Mouse (Mus musculus): ENCODE results near the gene Ptprg.
"Not testable (repeated sequence)": the region's sequence is repeated elsewhere in the genome, so short reads cannot be mapped to it uniquely, and the experiment has no call there.

Gene Ptprg

GRCm38 (mm10) chr14:12041566-12041965 is 488.2 kb downstream of the Ptprg start:
- no peak for ATAC-seq (ENCODE audit: low TSS enrichment)

DNA sequence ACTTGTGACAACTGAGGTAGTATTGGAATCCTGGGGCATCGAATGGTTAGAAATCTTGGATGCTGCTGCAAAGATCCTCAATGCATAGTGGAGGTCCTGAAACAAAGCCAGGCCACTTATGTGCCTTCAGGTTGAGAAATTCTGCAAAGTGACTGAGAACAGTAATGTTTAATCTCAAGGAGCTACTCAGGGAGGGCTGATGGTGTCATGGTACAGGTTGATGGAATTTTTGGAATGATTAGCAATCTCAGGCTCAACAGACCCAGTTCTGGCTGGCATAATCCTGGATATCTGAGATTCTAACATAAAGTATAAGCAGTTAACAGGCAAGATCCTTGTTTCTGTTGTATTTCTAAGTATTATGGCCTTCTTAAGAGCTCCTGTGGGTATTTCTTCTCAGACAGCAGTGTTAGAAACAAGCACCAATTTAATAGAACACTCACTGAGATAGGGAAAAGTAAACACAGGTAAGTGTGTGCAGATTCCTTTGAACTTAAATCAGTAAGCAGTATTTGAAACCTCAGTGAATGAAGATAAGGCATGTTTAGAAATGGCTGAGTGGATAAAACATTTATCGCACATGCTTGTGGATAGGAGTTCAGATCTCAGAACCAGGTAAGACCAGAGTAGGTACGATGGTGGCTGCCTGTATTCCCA is 493.0 kb downstream of the Ptprg start:
- no peak for ATAC-seq (ENCODE audit: low TSS enrichment)

- ATAC-seq (ENCODE audit: low TSS enrichment) = no peak
Measured at GRCm38 (mm10) chr14:12047637-12048036, 494.3 kb downstream of the Ptprg start.

- ATAC-seq (ENCODE audit: low TSS enrichment) = no peak
Measured at GRCm38 (mm10) chr14:12056912-12057524, 503.7 kb downstream of the Ptprg start.

DNA sequence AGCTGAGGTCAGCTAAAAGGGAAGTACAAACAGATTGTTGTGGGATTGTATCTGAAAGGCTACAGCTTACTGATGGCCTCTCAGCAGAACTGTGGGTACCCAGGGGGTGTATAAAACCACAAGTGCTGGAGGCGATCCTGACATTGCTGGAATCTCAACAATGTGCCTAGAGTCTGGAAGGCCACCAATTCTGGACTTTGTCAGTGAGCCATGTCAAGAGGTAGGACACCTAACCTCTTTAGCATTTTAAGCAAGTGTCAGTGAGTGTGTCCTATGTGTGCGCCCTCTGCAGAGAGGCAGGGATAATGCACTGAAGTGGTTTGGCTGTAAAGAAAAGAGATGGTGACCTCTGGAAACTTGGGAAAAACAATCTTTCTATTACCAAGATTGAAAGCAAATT is 504.5 kb downstream of the Ptprg start:
- 0 out of 2 replicates have a peak, but pooled peaks have one; percentile 6 for ATAC-seq (ENCODE audit: low TSS enrichment)

- peak; percentile 47; the same call in 1 of the 2 replicates for ATAC-seq (ENCODE audit: low TSS enrichment)
Measured at GRCm38 (mm10) chr14:12059149-12059548, 505.8 kb downstream of the Ptprg start.

DNA sequence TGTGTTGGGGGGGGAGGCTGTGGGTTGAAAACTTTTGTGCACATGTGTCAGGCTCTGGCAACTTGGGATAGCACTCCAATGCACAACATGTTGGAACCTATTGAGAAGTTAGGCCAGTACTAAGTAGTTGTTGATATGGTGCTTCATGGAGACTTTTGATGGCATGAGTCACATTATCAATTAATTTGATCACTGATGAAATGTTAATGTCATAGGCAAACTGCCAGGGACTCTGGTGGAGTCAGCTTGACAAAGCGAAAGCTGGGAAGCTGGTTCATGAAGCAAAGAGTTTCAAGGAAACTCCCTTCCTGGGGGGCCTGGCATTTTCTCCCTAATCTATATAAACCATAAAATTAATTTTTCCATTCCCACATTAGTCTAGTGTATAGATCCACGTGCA is 508.0 kb downstream of the Ptprg start:
- not testable (repeated sequence) for ATAC-seq (ENCODE audit: low TSS enrichment)

- ATAC-seq (ENCODE audit: low TSS enrichment) = peak; percentile 83
Measured at GRCm38 (mm10) chr14:12062628-12063360, 509.5 kb downstream of the Ptprg start.

DNA sequence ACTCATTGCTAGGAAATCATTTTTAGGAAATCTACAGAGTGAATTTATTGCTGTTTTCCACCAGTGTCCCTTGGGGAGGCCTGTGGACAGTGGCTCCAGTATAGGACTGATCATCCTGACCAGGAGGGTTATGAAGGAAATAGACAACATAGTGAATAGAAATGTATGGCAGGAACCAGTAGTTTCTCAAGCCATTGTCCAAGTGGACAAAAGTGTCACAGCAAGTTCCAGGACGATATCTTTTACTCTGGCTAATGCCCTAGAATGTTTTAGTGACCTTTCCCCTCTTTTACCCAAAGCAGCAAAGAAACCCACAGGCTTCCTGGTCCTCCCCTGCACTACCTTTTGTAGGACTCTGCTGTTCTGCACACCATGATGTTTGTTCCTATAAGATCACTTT is 511.7 kb downstream of the Ptprg start:
- no peak for ATAC-seq (ENCODE audit: low TSS enrichment)

GRCm38 (mm10) chr14:12065736-12066135 is 512.4 kb downstream of the Ptprg start:
- ATAC-seq (ENCODE audit: low TSS enrichment) = no peak

DNA sequence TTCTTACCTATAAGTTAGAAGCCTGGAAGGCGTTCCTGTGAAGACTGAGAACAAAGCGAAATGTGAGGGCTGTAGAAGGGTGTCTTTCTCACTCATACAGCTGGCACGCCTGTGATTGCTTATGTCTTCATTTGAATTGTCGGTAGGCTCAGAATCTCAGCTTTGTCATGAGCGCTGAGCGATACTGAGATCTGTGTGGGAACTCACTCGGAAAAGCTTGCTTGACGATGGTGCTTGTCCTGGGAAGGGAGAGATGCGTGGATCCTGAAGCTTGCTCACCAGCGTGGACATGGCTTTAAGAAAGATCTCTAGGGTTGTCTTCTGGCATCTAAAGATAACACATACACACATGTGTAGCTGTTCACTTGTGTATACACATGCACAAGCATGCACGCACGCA is 516.4 kb downstream of the Ptprg start:
- peak; percentile 68 for ATAC-seq (ENCODE audit: low TSS enrichment)

- ATAC-seq (ENCODE audit: low TSS enrichment) = no peak
Measured at GRCm38 (mm10) chr14:12070361-12070760, 517.0 kb downstream of the Ptprg start.

DNA sequence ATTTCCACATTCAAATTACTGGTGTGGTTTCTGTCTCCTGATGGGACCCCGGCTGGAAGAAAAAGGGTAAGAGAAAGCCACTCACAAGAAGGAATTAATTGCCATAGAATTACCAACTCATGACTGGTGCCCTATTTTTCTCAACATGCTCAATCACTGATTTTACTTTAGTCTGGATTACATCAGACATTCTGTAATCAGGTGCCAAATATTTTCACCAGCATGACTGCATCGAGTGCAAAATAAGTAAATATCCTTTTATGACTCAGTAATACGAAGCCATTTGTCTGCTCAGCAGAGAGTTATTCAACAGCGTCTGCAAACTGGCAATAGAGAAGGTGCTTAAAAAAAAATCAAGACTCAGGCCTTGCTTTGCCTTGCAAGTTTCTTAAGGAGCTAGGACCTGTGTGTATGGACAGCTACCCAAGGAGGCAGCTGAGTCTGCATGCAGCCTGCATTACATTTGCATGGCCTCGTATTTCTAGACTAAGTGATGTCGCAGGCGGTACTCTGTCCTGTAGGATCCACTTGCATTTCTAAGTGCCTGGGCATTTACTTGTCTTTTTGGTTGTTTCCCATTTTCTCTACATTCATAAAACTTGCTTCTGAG is 517.6 kb downstream of the Ptprg start:
- ATAC-seq (ENCODE audit: low TSS enrichment) = no peak

DNA sequence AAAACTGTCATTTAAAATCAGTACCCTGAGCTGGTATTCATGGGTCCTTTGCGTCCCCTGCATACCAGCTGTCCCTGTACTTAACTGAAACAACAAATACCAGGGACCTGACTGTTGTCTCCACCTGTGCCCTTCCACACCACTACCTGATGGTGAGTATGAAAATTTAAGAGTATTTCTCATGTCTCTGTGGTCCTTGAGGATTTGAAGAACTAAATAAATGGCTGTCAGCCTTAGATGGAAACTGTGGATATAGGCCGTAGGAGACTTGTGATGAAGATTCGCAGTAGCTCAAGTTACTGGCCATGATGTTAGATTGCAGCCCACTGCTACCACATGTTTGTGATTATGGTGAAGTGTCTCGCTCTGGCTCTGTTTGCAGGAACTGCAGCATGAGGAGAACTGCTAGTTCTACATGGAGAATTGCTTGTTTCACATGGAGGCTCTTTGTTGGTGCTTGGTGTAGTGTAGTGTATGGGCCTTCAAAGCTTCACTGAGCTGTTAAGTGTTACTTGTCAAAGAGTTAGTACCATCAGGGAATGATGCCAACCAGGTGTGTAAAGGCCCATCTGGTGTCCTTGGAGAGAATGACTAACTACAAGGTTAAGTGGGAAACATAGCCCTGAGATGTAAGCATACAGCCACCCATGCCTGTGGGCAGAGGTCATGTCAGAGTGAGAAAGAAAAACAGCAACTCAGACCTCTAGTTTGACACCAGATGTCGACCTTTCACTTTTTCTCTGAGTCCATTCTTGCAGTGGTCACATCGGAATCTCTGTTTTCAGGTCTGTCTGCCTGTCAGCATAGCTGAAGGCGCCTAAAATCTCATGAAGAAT is 518.9 kb downstream of the Ptprg start:
- no peak for ATAC-seq (ENCODE audit: low TSS enrichment)

GRCm38 (mm10) chr14:12073408-12074107 is 520.2 kb downstream of the Ptprg start:
- no peak for ATAC-seq (ENCODE audit: low TSS enrichment)

DNA sequence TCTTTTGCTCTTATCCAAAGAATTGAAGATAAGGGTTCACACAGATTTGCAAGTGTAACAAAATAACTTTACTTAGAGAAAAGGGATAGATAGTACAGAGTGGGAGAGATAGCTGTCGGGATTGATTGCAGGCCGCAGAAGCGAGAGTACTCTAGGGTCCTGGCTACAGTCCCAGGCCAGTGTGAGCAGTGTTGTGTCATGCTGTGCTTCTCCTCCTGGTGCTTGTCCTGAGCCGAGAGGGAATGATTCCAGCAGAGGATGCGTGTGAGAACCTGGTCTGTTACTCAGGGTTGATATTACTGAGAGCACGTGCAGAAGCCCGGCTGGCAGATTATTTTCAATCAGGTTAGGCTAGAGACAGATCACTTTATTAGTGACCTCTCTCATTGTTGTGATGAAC is 523.9 kb downstream of the Ptprg start:
- ATAC-seq (ENCODE audit: low TSS enrichment) = no peak

GRCm38 (mm10) chr14:12079250-12079649 is 525.9 kb downstream of the Ptprg start:
- ATAC-seq (ENCODE audit: low TSS enrichment) = peak; percentile 71

DNA sequence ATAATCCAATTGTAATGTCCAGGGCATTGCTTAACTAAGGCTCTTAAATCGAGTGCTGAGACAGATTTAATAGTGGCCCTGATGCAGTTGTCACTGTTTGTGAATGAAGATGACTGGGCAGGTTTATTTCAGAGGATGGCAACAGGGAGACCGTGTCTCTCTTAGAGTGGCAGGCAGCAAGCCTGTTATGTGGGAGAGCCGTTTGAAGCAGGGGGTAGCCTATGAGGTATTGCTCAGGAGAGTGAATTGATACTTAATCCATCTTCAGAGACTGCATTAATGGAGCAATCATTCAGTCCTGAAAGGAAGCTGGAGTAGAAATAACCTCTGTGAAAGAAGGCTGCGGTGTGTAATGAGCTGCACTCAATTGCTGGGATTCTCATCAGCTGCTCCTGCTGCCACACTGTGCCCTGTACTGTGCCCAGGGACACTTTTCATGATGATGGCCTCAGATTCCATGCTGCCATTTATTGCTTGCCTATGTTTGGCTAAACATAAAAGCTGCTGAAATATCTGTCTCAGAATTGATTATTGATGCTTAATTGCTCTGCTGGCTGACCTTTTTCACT is 526.6 kb downstream of the Ptprg start:
- no peak for ATAC-seq (ENCODE audit: low TSS enrichment)

DNA sequence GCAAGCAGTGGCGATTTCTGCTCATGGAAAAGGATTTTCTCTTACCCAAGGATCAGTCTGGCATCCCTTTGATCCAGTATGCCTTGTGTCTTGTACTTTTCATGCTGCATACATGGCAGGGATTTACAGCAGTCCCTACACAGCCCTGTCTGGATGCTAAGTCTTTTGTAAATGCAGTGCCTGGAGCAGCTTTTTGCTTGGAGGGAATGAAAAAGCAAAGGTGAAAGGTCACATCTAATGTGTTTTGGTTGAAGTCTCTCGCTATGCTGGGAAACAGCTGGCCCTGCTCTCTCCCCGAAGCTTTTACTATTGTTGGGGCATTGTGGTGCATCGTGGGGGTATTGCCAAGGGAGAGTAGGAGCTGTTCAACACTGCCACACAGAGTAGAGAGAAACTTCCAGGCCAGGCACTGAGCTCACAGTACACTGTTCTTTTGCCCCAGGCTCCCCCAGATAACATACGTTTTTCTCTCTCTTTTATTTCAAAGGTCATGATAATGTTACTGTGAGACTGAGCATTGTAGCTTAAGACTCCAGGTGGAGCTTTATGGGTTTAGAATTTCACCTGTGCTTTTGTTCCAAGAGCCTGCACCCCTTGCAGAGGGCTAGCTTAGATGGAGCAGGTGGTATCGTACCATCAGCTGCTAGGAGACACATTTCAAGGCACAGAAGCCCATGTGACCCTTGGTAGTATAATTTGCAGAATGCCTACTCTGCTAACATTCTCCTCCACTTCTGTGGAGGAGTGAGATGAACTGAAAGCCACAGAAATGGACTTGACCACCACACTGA is 529.0 kb downstream of the Ptprg start:
- no peak for ATAC-seq (ENCODE audit: low TSS enrichment)

- no peak for ATAC-seq (ENCODE audit: low TSS enrichment)
Measured at GRCm38 (mm10) chr14:12084076-12084475, 530.7 kb downstream of the Ptprg start.
